Mouse (Mus musculus): Measurements from ENCODE around the gene Anapc2. TPM values are rescaled to one million over a fixed set of nuclear protein-coding genes. Genes with fewer than 3 reads are reported as not detected.
A peak's percentile ranks its signal among the peaks of the same experiment; 100 is the strongest.

Anapc2 gene
- polyA plus RNA-seq, 1 experiment, result 29.3 TPM

- H3K27ac ChIP-seq (ENCODE audit: control insufficient read depth, insufficient read depth, low read depth, low read length), result peak overlapping the region; percentile 37; the same call in 1 of the 2 replicates
- no peaks in the 10 kb centered on the region for H3K27me3 ChIP-seq (ENCODE audit: control insufficient read depth, insufficient read depth, low read length)
- TF ChIP-seq POLR2A (IDR thresholded peaks at IDR 0.05; ENCODE audit: control insufficient read depth, low read depth, low read length), result no peak
- TF ChIP-seq CTCF (IDR thresholded peaks at IDR 0.05; ENCODE audit: control insufficient read depth, insufficient read depth, insufficient replicate concordance, low read depth, low read length), result no peak
- peaks cover 8% of the 10 kb centered on the region for H3K4me1 ChIP-seq (ENCODE audit: control insufficient read depth, insufficient read depth, low read length)
- H3K4me3 ChIP-seq (ENCODE audit: control insufficient read depth, low read depth, low read length), result peak overlapping the region; percentile 91
- H3K36me3 ChIP-seq (ENCODE audit: control insufficient read depth, insufficient read depth, low read length), result no peaks in the 10 kb centered on the region
These were observed 237 bp downstream of the Anapc2 start for GRCm38 (mm10) chr2:25272515-25272914.

DNA sequence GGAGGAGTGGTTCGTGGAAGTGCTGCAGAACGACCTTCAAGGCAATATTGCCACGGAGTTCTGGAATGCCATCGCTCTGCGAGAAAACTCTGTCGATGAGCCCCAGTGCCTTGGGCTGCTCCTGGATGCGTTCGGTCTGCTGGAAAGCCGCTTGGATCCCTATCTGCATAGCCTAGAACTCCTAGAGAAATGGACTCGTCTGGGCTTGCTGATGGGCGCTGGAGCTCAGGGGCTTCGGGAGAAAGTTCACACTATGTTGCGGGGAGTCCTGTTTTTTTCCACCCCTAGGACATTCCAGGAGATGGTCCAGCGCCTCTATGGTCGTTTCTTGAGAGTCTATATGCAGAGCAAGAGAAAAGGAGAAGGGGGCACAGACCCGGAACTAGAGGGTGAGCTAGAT lies 732 bp downstream of the Anapc2 start:
- H3K4me3 ChIP-seq (ENCODE audit: control insufficient read depth, low read depth, low read length), result peak overlapping the region; percentile 91
- H3K27me3 ChIP-seq (ENCODE audit: control insufficient read depth, insufficient read depth, low read length), result no peaks in the 10 kb centered on the region
- peaks cover 8% of the 10 kb centered on the region for H3K4me1 ChIP-seq (ENCODE audit: control insufficient read depth, insufficient read depth, low read length)
- no peak for TF ChIP-seq CTCF (IDR thresholded peaks at IDR 0.05; ENCODE audit: control insufficient read depth, insufficient read depth, insufficient replicate concordance, low read depth, low read length)
- no peak for TF ChIP-seq POLR2A (IDR thresholded peaks at IDR 0.05; ENCODE audit: control insufficient read depth, low read depth, low read length)
- no peaks in the 10 kb centered on the region for H3K36me3 ChIP-seq (ENCODE audit: control insufficient read depth, insufficient read depth, low read length)
- H3K27ac ChIP-seq (ENCODE audit: control insufficient read depth, insufficient read depth, low read depth, low read length), result peak overlapping the region; percentile 37; the same call in 1 of the 2 replicates

GRCm38 (mm10) chr2:25278928-25279882 lies 6.9 kb downstream of the Anapc2 start:
- no peak overlapping the region for H3K27ac ChIP-seq (ENCODE audit: control insufficient read depth, insufficient read depth, low read depth, low read length)
- no peaks in the 10 kb centered on the region for H3K4me1 ChIP-seq (ENCODE audit: control insufficient read depth, insufficient read depth, low read length)
- H3K27me3 ChIP-seq (ENCODE audit: control insufficient read depth, insufficient read depth, low read length), result no peaks in the 10 kb centered on the region
- TF ChIP-seq POLR2A (IDR thresholded peaks at IDR 0.05; ENCODE audit: control insufficient read depth, low read depth, low read length) (no peak), CTCF (IDR thresholded peaks at IDR 0.05; ENCODE audit: control insufficient read depth, insufficient read depth, insufficient replicate concordance, low read depth, low read length) (peak; percentile 36; the same call in 1 of the 2 replicates)
- H3K36me3 ChIP-seq (ENCODE audit: control insufficient read depth, insufficient read depth, low read length), result no peaks in the 10 kb centered on the region; the same call in 1 of the 2 replicates
- H3K4me3 ChIP-seq (ENCODE audit: control insufficient read depth, low read depth, low read length), result no peak overlapping the region

DNA sequence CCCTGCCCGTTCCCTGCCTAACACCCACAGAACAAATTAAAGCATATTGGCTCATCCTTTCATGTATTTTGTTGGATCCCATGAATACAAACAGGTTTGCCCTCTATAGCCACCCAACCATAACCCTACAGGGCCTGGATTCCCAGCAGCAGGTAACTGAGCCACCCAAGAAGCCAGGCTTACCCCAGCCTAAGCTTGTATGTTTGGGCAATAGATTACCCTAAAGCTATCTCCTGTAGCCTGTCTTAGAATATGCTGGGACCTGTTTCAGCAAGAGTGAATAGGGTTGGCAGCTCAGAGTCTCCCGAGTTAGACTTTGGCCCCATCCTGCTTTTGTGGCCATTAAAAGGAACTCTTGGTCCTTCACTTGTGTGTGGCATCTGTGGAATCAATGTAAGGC lies 13.3 kb downstream of the Anapc2 start:
- peak overlapping the region; percentile 19; the same call in 1 of the 2 replicates for H3K4me3 ChIP-seq (ENCODE audit: control insufficient read depth, low read depth, low read length)
- TF ChIP-seq CTCF (IDR thresholded peaks at IDR 0.05; ENCODE audit: control insufficient read depth, insufficient read depth, insufficient replicate concordance, low read depth, low read length) (no peak), POLR2A (IDR thresholded peaks at IDR 0.05; ENCODE audit: control insufficient read depth, low read depth, low read length) (no peak)
- H3K4me1 ChIP-seq (ENCODE audit: control insufficient read depth, insufficient read depth, low read length), result peaks cover 2% of the 10 kb centered on the region
- peaks cover 5% of the 10 kb centered on the region for H3K36me3 ChIP-seq (ENCODE audit: control insufficient read depth, insufficient read depth, low read length)
- H3K27me3 ChIP-seq (ENCODE audit: control insufficient read depth, insufficient read depth, low read length), result no peaks in the 10 kb centered on the region
- H3K27ac ChIP-seq (ENCODE audit: control insufficient read depth, insufficient read depth, low read depth, low read length), result no peak overlapping the region

GRCm38 (mm10) chr2:25286314-25286713 lies 14.0 kb downstream of the Anapc2 start:
- Histone ChIP-seq H3K36me3 (ENCODE audit: control insufficient read depth, insufficient read depth, low read length) (peaks cover 5% of the 10 kb centered on the region), H3K27me3 (ENCODE audit: control insufficient read depth, insufficient read depth, low read length) (no peaks in the 10 kb centered on the region), H3K4me3 (ENCODE audit: control insufficient read depth, low read depth, low read length) (peak overlapping the region; percentile 76), H3K27ac (ENCODE audit: control insufficient read depth, insufficient read depth, low read depth, low read length) (no peak overlapping the region), H3K4me1 (ENCODE audit: control insufficient read depth, insufficient read depth, low read length) (peaks cover 5% of the 10 kb centered on the region)
- no peak for TF ChIP-seq CTCF (IDR thresholded peaks at IDR 0.05; ENCODE audit: control insufficient read depth, insufficient read depth, insufficient replicate concordance, low read depth, low read length)
- TF ChIP-seq POLR2A (IDR thresholded peaks at IDR 0.05; ENCODE audit: control insufficient read depth, low read depth, low read length), result no peak

- Histone ChIP-seq H3K4me3 (ENCODE audit: control insufficient read depth, low read depth, low read length) (peak overlapping the region; percentile 76), H3K27ac (ENCODE audit: control insufficient read depth, insufficient read depth, low read depth, low read length) (peak overlapping the region; percentile 33), H3K36me3 (ENCODE audit: control insufficient read depth, insufficient read depth, low read length) (peaks cover 5% of the 10 kb centered on the region), H3K4me1 (ENCODE audit: control insufficient read depth, insufficient read depth, low read length) (peaks cover 5% of the 10 kb centered on the region), H3K27me3 (ENCODE audit: control insufficient read depth, insufficient read depth, low read length) (no peaks in the 10 kb centered on the region)
- TF ChIP-seq POLR2A (IDR thresholded peaks at IDR 0.05; ENCODE audit: control insufficient read depth, low read depth, low read length) (no peak), CTCF (IDR thresholded peaks at IDR 0.05; ENCODE audit: control insufficient read depth, insufficient read depth, insufficient replicate concordance, low read depth, low read length) (no peak)
These were observed 14.8 kb downstream of the Anapc2 start for GRCm38 (mm10) chr2:25286837-25287636.

Measured in testis, adult 2 months (tissue).